Mouse (Mus musculus) liver, postnatal 0 days (tissue): ENCODE results near the gene Mapk12. TPM values are rescaled to one million over a fixed set of nuclear protein-coding genes. Genes with fewer than 3 reads are reported as not detected.

Experiments
- ATAC-seq: fragments of 200-750 bp; cut with Nextera tagmentation; 2 replicates; pipeline ENCODE4 v1.8.0; 2017; ENCODE audit warnings: mild to moderate bottlenecking, moderate library complexity
- DNase-seq: peaks from one replicate; pipeline ENCODE4 v3.0.0-alpha.2; 2016
- H3K27ac ChIP-seq: fragments of 300-500 bp; sonication (generic); 2 replicates; pipeline ENCODE4 v1.5.1; 2014; ENCODE audit warnings: antibody characterized with exemption, moderate library complexity, mild to moderate bottlenecking, low read depth
- H3K27me3 ChIP-seq: fragments of 300-500 bp; sonication (generic); 2 replicates; pipeline ENCODE4 v1.6.1; 2014; ENCODE audit warnings: low read length, control low read depth, mixed read lengths; ENCODE audit not compliant: insufficient read depth
- H3K36me3 ChIP-seq: fragments of 300-500 bp; sonication (generic); replicated peaks from 2 replicates; pipeline ENCODE4 v1.6.1; 2014; ENCODE audit warnings: mild to moderate bottlenecking, control low read depth, low read length, moderate library complexity, mixed read lengths; ENCODE audit not compliant: insufficient read depth
- H3K4me1 ChIP-seq: fragments of 300-500 bp; sonication (generic); 2 replicates; pipeline ENCODE4 v1.6.1; 2014; ENCODE audit warnings: antibody characterized with exemption, mild to moderate bottlenecking, control low read depth; ENCODE audit not compliant: insufficient read depth
- H3K4me2 ChIP-seq: fragments of 300-500 bp; sonication (generic); 2 replicates; pipeline ENCODE4 v1.6.1; 2014; ENCODE audit warnings: low read depth, mild to moderate bottlenecking, low read length, moderate library complexity, mixed read lengths
- H3K4me3 ChIP-seq: fragments of 300-500 bp; sonication (generic); 2 replicates; pipeline ENCODE4 v1.5.1; 2014; ENCODE audit warnings: low read depth, low read length
- H3K9ac ChIP-seq: fragments of 300-500 bp; sonication (generic); replicated peaks from 2 replicates; pipeline ENCODE4 v1.6.1; 2014; ENCODE audit warnings: mild to moderate bottlenecking, moderate library complexity
- H3K9me3 ChIP-seq: fragments of 300-500 bp; sonication (generic); 2 replicates; pipeline ENCODE4 v1.6.1; 2016; ENCODE audit warnings: mild to moderate bottlenecking, control low read depth, low read length, mixed read lengths
- CTCF ChIP-seq: sonication (generic); IDR thresholded peaks from 2 replicates; pipeline ENCODE4 v1.5.1; 2016; ENCODE audit warnings: antibody characterized with exemption, low read depth
- EP300 ChIP-seq: IDR thresholded peaks from 2 replicates; pipeline ENCODE4 v1.6.1; 2016; ENCODE audit warnings: antibody characterized with exemption, low read depth, mild to moderate bottlenecking
- WGBS: fragments of 180-500 bp; shearing (Covaris S2); extraction: QIAGEN DNeasy Blood & Tissue Kit; methylation state at CpG from one replicate; pipeline ENCODE4 v1.1.7; 2014; ENCODE audit not compliant: insufficient replicate concordance; 5-methylcytosine and 5-hydroxymethylcytosine counted together
- polyA plus RNA-seq: library from polyadenylated mRNA; unstranded; fragments of >200 nt; fragmentation: Nextera tagmentation; extraction: Ambion mirVana; gene quantifications from 2 replicates; pipeline ENCODE4 v1.2.1, GENCODE M21; 2015

Mapk12 gene
- polyA plus RNA-seq, 1 experiment from 2014 or later = 2.4 TPM

DNA sequence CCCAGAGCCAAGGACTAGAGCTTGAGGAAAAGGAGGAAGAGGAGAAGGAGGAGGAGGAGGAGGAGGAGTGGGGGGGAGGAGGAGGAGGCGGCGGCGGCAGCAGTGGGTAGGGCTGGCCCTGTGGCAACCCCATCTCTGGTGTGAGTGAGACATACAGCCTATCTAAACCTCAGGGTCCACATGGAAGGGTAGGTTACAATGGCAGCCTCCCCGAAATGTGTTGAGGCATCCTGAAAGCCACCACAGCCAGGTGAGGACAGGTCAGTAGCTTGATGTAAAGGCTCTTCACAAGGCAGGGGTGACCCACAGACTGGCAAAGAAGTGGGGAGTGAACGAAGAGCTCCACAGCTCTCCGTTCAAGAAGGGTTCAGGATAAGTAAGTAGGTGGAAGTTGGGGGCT is 2.0 kb downstream of the Mapk12 start:
- H3K27me3 ChIP-seq = peaks cover 67% of the 10 kb centered on the region
- ATAC-seq (no peak), DNase-seq (no peak)
- no peaks in the 10 kb centered on the region for H3K9me3 ChIP-seq
- H3K4me1 ChIP-seq = peaks cover 12% of the 10 kb centered on the region
- H3K9ac ChIP-seq = no peak overlapping the region
- no peak overlapping the region for H3K27ac ChIP-seq
- WGBS = 75% methylated on average over 6 of the region's 6 CpGs
- no peak overlapping the region for H3K4me3 ChIP-seq
- no peaks in the 10 kb centered on the region for H3K36me3 ChIP-seq
- no peak overlapping the region for H3K4me2 ChIP-seq
- no peak for TF ChIP-seq CTCF
- no peak for TF ChIP-seq EP300

DNA sequence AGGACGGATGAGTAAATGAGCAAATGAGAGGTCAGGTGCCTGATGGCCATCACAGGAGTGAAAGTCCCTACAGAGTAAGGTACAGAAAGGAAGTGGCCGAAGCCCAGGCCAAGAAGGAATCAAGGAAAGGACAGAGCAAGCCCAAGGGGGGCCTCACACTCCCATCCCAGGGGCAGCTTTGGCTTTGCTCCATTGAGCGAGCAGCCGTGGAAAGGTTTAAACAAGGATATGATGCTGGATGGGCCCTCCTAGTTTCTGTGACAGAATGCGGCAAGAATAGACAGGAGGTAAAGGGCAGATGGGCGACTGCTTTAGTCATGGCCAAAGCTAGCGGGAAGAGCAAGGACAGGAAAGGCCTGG is 2.5 kb downstream of the Mapk12 start:
- no peak for TF ChIP-seq EP300
- TF ChIP-seq CTCF = no peak
- WGBS = 81% methylated on average over 7 of the region's 7 CpGs
- ATAC-seq = no peak

DNA sequence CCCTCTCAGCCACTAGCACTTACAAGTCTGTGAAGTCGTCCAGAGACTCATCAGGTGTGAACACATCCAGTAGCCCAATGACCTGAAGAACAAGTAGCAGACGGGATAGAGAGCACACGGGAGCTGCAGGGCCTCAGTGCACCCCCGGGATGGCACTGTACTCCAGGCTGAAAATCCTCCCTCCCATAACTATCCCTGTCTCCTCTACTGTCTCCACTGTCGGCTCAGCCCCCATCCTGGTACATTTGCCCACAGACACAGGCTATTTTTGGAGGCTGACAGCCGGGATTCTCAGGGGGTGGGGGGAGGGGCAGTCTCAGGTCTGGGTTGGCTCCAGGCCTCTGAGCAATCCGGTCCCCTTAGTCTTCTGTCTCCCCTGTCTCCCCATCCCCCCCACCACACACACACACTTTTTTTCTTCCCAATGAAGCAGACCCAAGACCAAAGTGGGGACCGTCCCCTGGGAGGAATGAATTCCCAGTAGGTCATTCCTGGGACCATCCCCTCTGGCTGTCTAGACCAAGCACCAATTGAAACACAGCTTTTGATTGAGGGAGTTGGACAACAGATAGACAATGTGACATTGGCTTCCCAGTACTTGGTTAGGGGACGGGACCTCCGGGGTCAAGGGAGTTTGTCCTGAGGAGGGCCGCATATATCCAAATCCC is 3.0 kb downstream of the Mapk12 start:
- H3K27ac ChIP-seq = no peak overlapping the region
- no peak for ATAC-seq
- peaks cover 59% of the 10 kb centered on the region for H3K27me3 ChIP-seq
- no peaks in the 10 kb centered on the region for H3K36me3 ChIP-seq
- H3K4me2 ChIP-seq = no peak overlapping the region
- H3K4me1 ChIP-seq = peaks cover 12% of the 10 kb centered on the region
- no peak overlapping the region for H3K4me3 ChIP-seq
- TF ChIP-seq CTCF = no peak
- TF ChIP-seq EP300 = no peak
- no peaks in the 10 kb centered on the region for H3K9me3 ChIP-seq
- H3K9ac ChIP-seq = no peak overlapping the region
- DNase-seq = no peak
- 66% methylated on average over 11 of the region's 11 CpGs for WGBS

More for the DNA sequence above, 2.5 kb downstream of the Mapk12 start:
- Histone ChIP-seq H3K27me3 (peaks cover 64% of the 10 kb centered on the region), H3K36me3 (no peaks in the 10 kb centered on the region), H3K4me3 (no peak overlapping the region), H3K9ac (no peak overlapping the region), H3K4me1 (peaks cover 12% of the 10 kb centered on the region), H3K27ac (no peak overlapping the region), H3K9me3 (no peaks in the 10 kb centered on the region), H3K4me2 (no peak overlapping the region)
- DNase-seq = no peak

DNA sequence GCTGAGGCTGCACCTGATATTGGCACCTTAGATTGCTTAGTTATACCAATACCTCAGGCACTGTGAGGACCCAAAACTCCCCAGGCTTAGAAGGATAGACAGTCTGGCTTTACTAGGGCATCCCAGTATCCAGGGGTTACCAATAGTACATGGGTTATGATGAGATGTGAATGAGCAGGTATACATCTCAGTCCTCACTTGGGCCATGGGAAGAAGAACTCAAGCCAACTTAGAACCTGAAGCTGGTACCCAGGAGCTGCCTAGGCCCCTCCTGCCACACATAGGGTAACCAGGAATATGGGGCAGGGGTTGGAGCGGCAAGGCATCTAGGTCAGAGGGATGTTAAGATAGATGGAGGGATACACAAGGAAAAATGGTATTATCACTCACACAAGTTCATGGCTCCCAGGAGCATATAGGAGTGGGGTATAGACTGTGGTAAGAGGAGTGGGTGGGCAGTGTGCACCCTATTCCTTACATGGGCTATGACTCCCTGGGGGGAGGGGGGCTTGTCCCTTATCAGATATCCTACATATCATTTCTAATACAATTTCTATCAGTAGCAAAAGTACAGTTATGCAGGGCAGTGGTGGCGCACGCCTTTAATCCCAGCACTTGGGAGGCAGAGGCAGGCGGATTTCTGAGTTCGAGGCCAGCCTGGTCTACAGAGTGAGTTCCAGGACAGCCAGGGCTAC is 3.9 kb downstream of the Mapk12 start:
- no peak for ATAC-seq
- no peaks in the 10 kb centered on the region for H3K9me3 ChIP-seq
- no peak overlapping the region for H3K27ac ChIP-seq
- DNase-seq = no peak
- H3K4me3 ChIP-seq = no peak overlapping the region
- no peak overlapping the region for H3K4me2 ChIP-seq
- 88% methylated on average over 4 of the region's 5 CpGs for WGBS
- H3K9ac ChIP-seq = no peak overlapping the region
- H3K36me3 ChIP-seq = no peaks in the 10 kb centered on the region
- no peak for TF ChIP-seq EP300
- TF ChIP-seq CTCF = no peak
- peaks cover 50% of the 10 kb centered on the region for H3K27me3 ChIP-seq
- H3K4me1 ChIP-seq = peaks cover 18% of the 10 kb centered on the region

GRCm38 (mm10) chr15:89131316-89131715 is 9.2 kb downstream of the Mapk12 start:
- TF ChIP-seq EP300 (no peak), CTCF (no peak)
- WGBS = 38% methylated on average over 3 of the region's 3 CpGs
- ATAC-seq (no peak), DNase-seq (peak; percentile 68)
- H3K9me3 ChIP-seq = no peaks in the 10 kb centered on the region
- no peak overlapping the region for H3K4me3 ChIP-seq
- H3K27ac ChIP-seq = peak overlapping the region; percentile 16; the same call in 1 of the 2 replicates
- H3K4me1 ChIP-seq = peaks cover 18% of the 10 kb centered on the region
- 0 out of 2 replicates have a peak, but pooled peaks cover 4% of the 10 kb centered on the region for H3K27me3 ChIP-seq
- no peak overlapping the region for H3K9ac ChIP-seq
- H3K36me3 ChIP-seq = no peaks in the 10 kb centered on the region
- H3K4me2 ChIP-seq = peak overlapping the region; percentile 18; the same call in 1 of the 2 replicates

DNA sequence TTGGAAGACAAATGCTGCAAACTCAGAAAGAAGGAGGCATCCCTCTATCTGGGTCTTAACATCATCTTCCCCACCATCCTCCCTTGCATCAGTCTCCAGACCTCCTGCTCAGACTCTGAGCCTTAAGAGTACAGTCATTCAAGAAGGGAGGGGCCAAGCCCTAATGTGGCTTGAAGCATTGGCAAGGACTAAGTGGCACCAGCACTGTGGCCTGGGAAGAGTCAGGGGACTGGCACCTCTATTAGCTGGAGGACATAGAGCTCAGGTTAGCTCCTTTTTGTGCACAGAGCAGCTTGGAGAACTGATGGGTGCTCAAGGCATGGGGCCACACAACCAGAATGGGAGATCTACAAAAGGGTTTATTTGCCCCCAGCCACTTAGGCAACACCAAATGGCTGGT is 10.3 kb downstream of the Mapk12 start:
- Histone ChIP-seq H3K4me1 (peaks cover 18% of the 10 kb centered on the region), H3K27me3 (0 out of 2 replicates have a peak, but pooled peaks cover 2% of the 10 kb centered on the region), H3K9ac (no peak overlapping the region), H3K36me3 (no peaks in the 10 kb centered on the region), H3K4me3 (no peak overlapping the region), H3K27ac (no peak overlapping the region), H3K9me3 (no peaks in the 10 kb centered on the region), H3K4me2 (no peak overlapping the region)
- TF ChIP-seq EP300 = no peak
- no peak for TF ChIP-seq CTCF
- DNase-seq (no peak), ATAC-seq (no peak)
